Mouse (Mus musculus) intestine, postnatal 0 days (tissue): ENCODE measurements at regions not wholly inside any gene's neighbourhood (a gene's known extent, or its start where the extent isn't known, plus 50 kb on each side); places are given as distances from the start of the nearest gene placed in this dataset.

Experiments used
- ATAC-seq: fragments of 200-750 bp; cut with Nextera tagmentation; 2 replicates; pipeline ENCODE4 v1.8.0; 2017; ENCODE audit warnings: mild to moderate bottlenecking, moderate TSS enrichment, moderate library complexity
- H3K27ac ChIP-seq: fragments of 300-500 bp; sonication (generic); 2 replicates; pipeline ENCODE4 v1.5.1; 2014; ENCODE audit warnings: mild to moderate bottlenecking, low read depth, low read length, moderate library complexity
- H3K27me3 ChIP-seq: fragments of 300-500 bp; sonication (generic); replicated peaks from 2 replicates; pipeline ENCODE4 v1.6.1; 2014; ENCODE audit warnings: low read length, mixed read lengths; ENCODE audit not compliant: control insufficient read depth, insufficient read depth
- H3K36me3 ChIP-seq: fragments of 300-500 bp; sonication (generic); 2 replicates; pipeline ENCODE4 v1.6.1; 2014; ENCODE audit warnings: mild to moderate bottlenecking, moderate library complexity; ENCODE audit not compliant: control insufficient read depth, insufficient read depth
- H3K4me1 ChIP-seq: fragments of 300-500 bp; sonication (generic); replicated peaks from 2 replicates; pipeline ENCODE4 v1.6.1; 2014; ENCODE audit warnings: antibody characterized with exemption, low read length, mixed read lengths; ENCODE audit not compliant: control insufficient read depth, insufficient read depth
- H3K4me2 ChIP-seq: fragments of 300-500 bp; sonication (generic); replicated peaks from 2 replicates; pipeline ENCODE4 v1.6.1; 2014; ENCODE audit warnings: low read depth, mild to moderate bottlenecking, moderate library complexity
- H3K4me3 ChIP-seq: fragments of 300-500 bp; sonication (generic); 2 replicates; pipeline ENCODE4 v1.5.1; 2014; ENCODE audit warnings: low read depth, low read length
- H3K9ac ChIP-seq: fragments of 300-500 bp; sonication (generic); 2 replicates; pipeline ENCODE4 v1.6.1; 2014; ENCODE audit warnings: mild to moderate bottlenecking, low read depth, low read length
- H3K9me3 ChIP-seq: fragments of 300-500 bp; sonication (generic); 2 replicates; pipeline ENCODE4 v1.6.1; 2016; ENCODE audit warnings: mixed run types; ENCODE audit not compliant: control insufficient read depth
- CTCF ChIP-seq: sonication (generic); IDR thresholded peaks from 2 replicates; pipeline ENCODE4 v1.5.1; 2016; ENCODE audit warnings: low read depth, mild to moderate bottlenecking, control low read depth, antibody characterized with exemption, moderate library complexity
- WGBS: fragments of 180-500 bp; shearing (Covaris S2); extraction: QIAGEN DNeasy Blood & Tissue Kit; methylation state at CpG from one replicate; pipeline ENCODE4 v1.1.7; 2014; 5-methylcytosine and 5-hydroxymethylcytosine counted together

- no peak for TF ChIP-seq CTCF
- Histone ChIP-seq H3K36me3 (no peaks in the 10 kb centered on the region), H3K27ac (no peak overlapping the region), H3K9me3 (no peaks in the 10 kb centered on the region), H3K4me1 (no peaks in the 10 kb centered on the region), H3K27me3 (no peaks in the 10 kb centered on the region), H3K9ac (no peak overlapping the region), H3K4me3 (no peak overlapping the region), H3K4me2 (no peak overlapping the region)
- ATAC-seq = no peak
- 64% methylated on average over 8 of the region's 8 CpGs for WGBS
Observed at GRCm38 (mm10) chr15:63616506-63617208, 228.3 kb downstream of the Gsdmc2 start.

- Histone ChIP-seq H3K27ac (no peak overlapping the region), H3K4me1 (no peaks in the 10 kb centered on the region), H3K27me3 (no peaks in the 10 kb centered on the region), H3K4me2 (no peak overlapping the region), H3K9me3 (no peaks in the 10 kb centered on the region), H3K9ac (no peak overlapping the region), H3K4me3 (no peak overlapping the region), H3K36me3 (no peaks in the 10 kb centered on the region)
- no peak for TF ChIP-seq CTCF
- ATAC-seq = no peak
- WGBS = 83% methylated on average over 2 of the region's 2 CpGs
Observed at GRCm38 (mm10) chr15:63614191-63614590, 230.8 kb downstream of the Gsdmc2 start.

GRCm38 (mm10) chr15:63613120-63613519 is 231.9 kb downstream of the Gsdmc2 start:
- no peaks in the 10 kb centered on the region for H3K36me3 ChIP-seq
- no peaks in the 10 kb centered on the region for H3K27me3 ChIP-seq
- H3K27ac ChIP-seq = no peak overlapping the region
- H3K4me2 ChIP-seq = no peak overlapping the region
- WGBS = 72% methylated on average over 1 of the region's 1 CpGs
- H3K9ac ChIP-seq = no peak overlapping the region
- TF ChIP-seq CTCF = no peak
- no peak overlapping the region for H3K4me3 ChIP-seq
- no peak for ATAC-seq
- H3K4me1 ChIP-seq = no peaks in the 10 kb centered on the region
- no peaks in the 10 kb centered on the region for H3K9me3 ChIP-seq

- no peaks in the 10 kb centered on the region for H3K36me3 ChIP-seq
- WGBS = 91% methylated on average over 3 of the region's 3 CpGs
- no peak overlapping the region for H3K27ac ChIP-seq
- no peak overlapping the region for H3K9ac ChIP-seq
- no peaks in the 10 kb centered on the region for H3K9me3 ChIP-seq
- H3K27me3 ChIP-seq = no peaks in the 10 kb centered on the region
- no peaks in the 10 kb centered on the region for H3K4me1 ChIP-seq
- H3K4me3 ChIP-seq = no peak overlapping the region
- TF ChIP-seq CTCF = no peak
- no peak for ATAC-seq
- no peak overlapping the region for H3K4me2 ChIP-seq
Observed at GRCm38 (mm10) chr15:63611161-63611560, 233.8 kb downstream of the Gsdmc2 start.

DNA sequence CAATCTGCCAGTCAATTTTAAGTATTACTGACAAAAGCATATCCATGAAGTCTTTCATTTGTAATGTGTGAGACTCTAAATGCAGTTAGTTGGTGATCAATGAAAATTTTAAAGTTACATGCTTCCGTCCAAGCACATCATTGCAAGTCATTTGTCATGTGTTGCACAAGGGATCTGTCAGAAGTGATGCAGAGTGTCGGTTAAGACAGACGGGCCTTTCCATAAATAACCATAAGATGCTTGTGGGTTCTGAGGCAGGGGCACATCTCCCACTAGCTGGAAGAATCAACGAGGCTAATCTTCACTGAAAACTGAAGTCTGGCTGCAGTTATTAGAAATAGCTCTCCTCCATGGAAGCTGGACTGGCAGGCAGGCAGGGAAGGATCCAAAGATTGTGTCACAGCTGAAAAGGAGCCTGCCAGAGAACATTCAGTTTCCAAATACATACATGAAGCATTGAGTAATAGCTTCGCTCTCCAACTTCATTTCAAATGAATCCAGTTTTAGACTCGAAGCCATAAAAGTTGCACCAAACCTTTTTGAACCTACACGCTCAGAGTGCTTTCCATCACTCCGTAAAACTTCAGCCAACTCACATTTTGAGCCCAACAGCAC is 241.8 kb downstream of the Gsdmc2 start:
- no peak overlapping the region for H3K27ac ChIP-seq
- no peaks in the 10 kb centered on the region for H3K27me3 ChIP-seq
- no peaks in the 10 kb centered on the region for H3K4me1 ChIP-seq
- H3K9me3 ChIP-seq = no peaks in the 10 kb centered on the region
- no peak for ATAC-seq
- H3K9ac ChIP-seq = no peak overlapping the region
- no peak for TF ChIP-seq CTCF
- no peak overlapping the region for H3K4me3 ChIP-seq
- no peak overlapping the region for H3K4me2 ChIP-seq
- no peaks in the 10 kb centered on the region for H3K36me3 ChIP-seq
- WGBS = 84% methylated on average over 8 of the region's 8 CpGs

GRCm38 (mm10) chr15:63601543-63601942 is 243.4 kb downstream of the Gsdmc2 start:
- WGBS = 49% methylated on average over 5 of the region's 5 CpGs
- no peak overlapping the region for H3K9ac ChIP-seq
- H3K4me2 ChIP-seq = no peak overlapping the region
- no peaks in the 10 kb centered on the region for H3K36me3 ChIP-seq
- H3K27me3 ChIP-seq = no peaks in the 10 kb centered on the region
- TF ChIP-seq CTCF = peak; percentile 77
- no peak overlapping the region for H3K4me3 ChIP-seq
- H3K4me1 ChIP-seq = no peaks in the 10 kb centered on the region
- H3K27ac ChIP-seq = no peak overlapping the region
- H3K9me3 ChIP-seq = no peaks in the 10 kb centered on the region
- ATAC-seq = no peak
